Mouse (Mus musculus): ENCODE data around the gene Exoc3.

Gene Exoc3

GRCm38 (mm10) chr13:74138906-74139647, 69.5 kb downstream of the Exoc3 start:
- no peak for DNase-seq (ENCODE audit: low spot score)

DNA sequence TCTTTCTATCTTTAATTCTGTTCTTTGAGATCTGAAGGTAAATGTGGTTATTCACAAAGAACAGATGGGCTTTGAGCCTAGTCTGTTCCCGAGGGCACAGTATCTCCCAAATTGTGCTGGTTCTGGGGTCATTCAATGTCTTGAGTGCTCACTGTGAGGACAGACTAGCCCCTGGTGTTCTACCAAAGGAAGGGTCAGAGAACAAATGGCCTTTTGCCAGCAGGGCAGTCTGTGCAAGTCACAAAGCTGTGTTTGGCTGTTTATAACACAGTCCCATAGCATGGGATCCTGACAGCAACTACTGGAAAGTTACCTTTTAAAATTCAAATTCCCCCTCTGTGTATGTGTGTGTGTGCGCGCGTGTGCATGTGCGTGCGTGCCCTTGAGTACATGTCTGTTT, 78.6 kb downstream of the Exoc3 start:
- no peak for DNase-seq (ENCODE audit: low spot score)

- peak; percentile 49 for DNase-seq (ENCODE audit: low spot score)
Measured at GRCm38 (mm10) chr13:74127571-74127970, 81.0 kb downstream of the Exoc3 start.

- DNase-seq (ENCODE audit: low spot score), result no peak
Measured at GRCm38 (mm10) chr13:74122632-74123031, 85.9 kb downstream of the Exoc3 start.

GRCm38 (mm10) chr13:74121795-74122330, 86.7 kb downstream of the Exoc3 start:
- no peak for DNase-seq (ENCODE audit: low spot score)

DNA sequence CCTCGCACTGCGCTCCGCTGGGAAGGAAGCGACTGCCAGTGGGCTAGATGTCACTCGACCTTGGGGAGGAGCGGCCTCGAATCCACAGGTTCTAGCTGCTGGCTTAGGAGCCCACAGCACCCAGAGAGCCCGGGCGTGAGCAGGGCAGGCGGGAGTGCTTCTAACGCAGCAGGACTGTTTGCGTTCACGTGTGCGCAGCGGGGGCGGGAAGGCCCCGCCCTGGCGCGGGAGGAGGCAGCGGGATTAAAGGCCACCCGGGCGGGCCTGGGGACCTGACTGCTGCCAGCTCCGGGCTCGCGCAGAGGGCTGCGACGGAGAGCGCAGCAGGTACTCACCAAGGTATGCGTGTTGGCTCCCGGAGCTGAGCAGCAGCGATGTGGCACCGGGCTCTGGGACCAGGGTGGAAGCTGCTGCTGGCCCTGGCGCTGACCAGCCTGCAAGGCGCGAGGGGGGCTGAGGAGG, 87.4 kb downstream of the Exoc3 start, which contains the start of gene Slc9a3:
Gene Slc9a3, plus strand, starts transcription at position 317 of the 462 bp plus-strand sequence.
- peak; percentile 57 for DNase-seq (ENCODE audit: low spot score)
